Comparison of ENCODE assay signal across 10 mouse cellular contexts in genomic region chr17:32121833-32122586, GRCm38 (mm10). TPM values are rescaled to one million over a fixed set of nuclear protein-coding genes. Genes with fewer than 3 reads are reported as not detected.
DNase-seq lines count a peak whose midpoint lies in the region; ATAC-seq and TF ChIP-seq lines count a peak whose summit lies in the region.
"Had no signal": no experiment of that assay in that cellular context is flagged by ENCODE, and none has a peak within 500 bp of the region (broad histone marks: within the 10 kb centered on the region; RNA-seq: fewer than 3 reads in every experiment).

No protein-coding gene starts in this region.

- H3K4me1 ChIP-seq in kidney, adult 2 months (ENCODE audit: control insufficient read depth, insufficient read depth, low read length): peaks cover 25% of the 10 kb centered on the region
- H3K4me1 ChIP-seq in liver, embryonic 15.5 days (replicated peaks): peaks cover 51% of the 10 kb centered on the region

- peak overlapping the region; percentile 40; the same call in 1 of the 2 replicates for H3K27ac ChIP-seq in kidney, adult 2 months (ENCODE audit: insufficient read depth, low read depth, low read length)
- H3K27ac ChIP-seq in liver, embryonic 15.5 days (replicated peaks): no peak overlapping the region
- H3K27ac ChIP-seq: forebrain, embryonic 10.5 days; neural tube, embryonic 13.5 days had no signal

- no peaks in the 10 kb centered on the region for H3K36me3 ChIP-seq in kidney, adult 2 months (ENCODE audit: control insufficient read depth, insufficient read depth, low read length)
- H3K36me3 ChIP-seq in liver, embryonic 15.5 days (replicated peaks): no peaks in the 10 kb centered on the region

- DNase-seq in kidney, adult 2 months: no peak
- no peak for DNase-seq in kidney, adult 8-10 months
- DNase-seq in MN1 (ENCODE audit: low spot score): peak; percentile 30
- DNase-seq in right cerebral cortex, postnatal 14 days: no peak
- DNase-seq in lung, postnatal 36 days: no peak

- 75% methylated on average over 19 of the region's 19 CpGs for WGBS in kidney, adult 2 months
- 36% methylated on average over 19 of the region's 19 CpGs for WGBS in liver, embryonic 15.5 days (ENCODE audit: insufficient replicate concordance)

- no peak for TF ChIP-seq CTCF in kidney, adult 2 months (conservative IDR thresholded peaks at IDR 0.05; ENCODE audit: insufficient read depth, insufficient read length, low read depth, low read length)

- TF ChIP-seq POLR2A in kidney, adult 2 months (IDR thresholded peaks at IDR 0.05; ENCODE audit: low read depth, low read length): no peak

- no peak overlapping the region for H3K4me3 ChIP-seq in kidney, adult 2 months (ENCODE audit: insufficient read depth, low read depth, low read length)
- no peak overlapping the region for H3K4me3 ChIP-seq in liver, embryonic 15.5 days (replicated peaks)
- H3K4me3 ChIP-seq: forebrain, embryonic 10.5 days; neural tube, embryonic 13.5 days had no signal

- no peaks in the 10 kb centered on the region for H3K9me3 ChIP-seq in liver, embryonic 15.5 days (replicated peaks)
- H3K9me3 ChIP-seq: forebrain, embryonic 10.5 days; neural tube, embryonic 13.5 days had no signal

- H3K27me3 ChIP-seq in kidney, adult 2 months (replicated peaks; ENCODE audit: control insufficient read depth, insufficient read depth, low read length): no peaks in the 10 kb centered on the region
- H3K27me3 ChIP-seq in liver, embryonic 15.5 days: no peaks in the 10 kb centered on the region
- H3K27me3 ChIP-seq: Patski had no signal

- peak overlapping the region; percentile 23; the same call in 1 of the 2 replicates for H3K4me2 ChIP-seq in liver, embryonic 15.5 days
- H3K4me2 ChIP-seq: neural tube, embryonic 13.5 days had no signal

- no peak overlapping the region for H3K9ac ChIP-seq in liver, embryonic 15.5 days
- H3K9ac ChIP-seq: neural tube, embryonic 13.5 days had no signal

- peak; percentile 55 for ATAC-seq in granulocyte monocyte progenitor cell, adult 5-6 weeks (replicated peaks; ENCODE audit: poor library complexity, severe bottlenecking)
- ATAC-seq in liver, embryonic 15.5 days (ENCODE audit: insufficient read depth): no peak
- ATAC-seq: Patski had no signal

RNA-seq across cellular contexts. Expression of gene Notch3, which starts 44.6 kb away (rescaled TPM):
- polyA plus RNA-seq in kidney, adult 2 months (2012; rRNA removed): 12.0 and 16.9 TPM in 2 replicates
- not detected in 2 replicates for total RNA-seq in granulocyte monocyte progenitor cell, adult 5-6 weeks (2014; fragmentation: Nextera tagmentation)
- not detected in 2 replicates for total RNA-seq in granulocyte monocyte progenitor cell, adult 5-6 weeks (2017)
- polyA plus RNA-seq in liver, embryonic 15.5 days (2015; fragmentation: Nextera tagmentation; extraction: Ambion mirVana): 0.50 and 0.60 TPM in 2 replicates
